Mouse (Mus musculus) ES-CJ7 (cell line): ENCODE measurements at regions not wholly inside any gene's neighbourhood (a gene's known extent, or its start where the extent isn't known, plus 50 kb on each side); places are given as distances from the start of the nearest gene placed in this dataset.

Experiments
- DNase-seq: peaks from one replicate; pipeline ENCODE4 v3.0.0; 2011; ENCODE audit warnings: low read depth, low spot score

- no peak for DNase-seq
Observed at GRCm38 (mm10) chr2:72541246-72541645, 65.3 kb downstream of the Cdca7 start.

- no peak for DNase-seq
Observed at GRCm38 (mm10) chr2:72545453-72545852, 69.5 kb downstream of the Cdca7 start.

- DNase-seq, result no peak
Observed at GRCm38 (mm10) chr2:72546476-72546875, 70.5 kb downstream of the Cdca7 start.

- DNase-seq, result no peak
Observed at GRCm38 (mm10) chr2:72546963-72547362, 71.0 kb downstream of the Cdca7 start.

GRCm38 (mm10) chr2:72551268-72551667 is 75.3 kb downstream of the Cdca7 start:
- no peak for DNase-seq

- DNase-seq, result no peak
Observed at GRCm38 (mm10) chr2:72554603-72555002, 78.6 kb downstream of the Cdca7 start.

GRCm38 (mm10) chr2:72555116-72555515 is 79.2 kb downstream of the Cdca7 start:
- DNase-seq, result no peak

- DNase-seq, result no peak
Observed at GRCm38 (mm10) chr2:72555556-72555955, 79.6 kb downstream of the Cdca7 start.

- DNase-seq, result no peak
Observed at GRCm38 (mm10) chr2:72556064-72556821, 80.3 kb downstream of the Cdca7 start.

GRCm38 (mm10) chr2:72557161-72557560 is 81.2 kb downstream of the Cdca7 start:
- DNase-seq, result no peak

- no peak for DNase-seq
Observed at GRCm38 (mm10) chr2:72557565-72558260, 81.8 kb downstream of the Cdca7 start.

GRCm38 (mm10) chr2:72561383-72561782 is 85.4 kb downstream of the Cdca7 start:
- DNase-seq, result no peak

- no peak for DNase-seq
Observed at GRCm38 (mm10) chr2:72578322-72578721, 102.4 kb downstream of the Cdca7 start.

GRCm38 (mm10) chr2:72581136-72581535 is 105.2 kb downstream of the Cdca7 start:
- peak; percentile 40 for DNase-seq

GRCm38 (mm10) chr2:72588814-72589213 is 112.9 kb downstream of the Cdca7 start:
- DNase-seq, result no peak

- DNase-seq, result no peak
Observed at GRCm38 (mm10) chr2:72592011-72592410, 116.1 kb downstream of the Cdca7 start.

GRCm38 (mm10) chr2:72596994-72597925 is 121.3 kb downstream of the Cdca7 start:
- DNase-seq, result no peak

- DNase-seq, result no peak
Observed at GRCm38 (mm10) chr2:72597941-72598340, 122.0 kb downstream of the Cdca7 start.

- no peak for DNase-seq
Observed at GRCm38 (mm10) chr2:72600723-72601122, 124.8 kb downstream of the Cdca7 start.

- DNase-seq, result no peak
Observed at GRCm38 (mm10) chr2:72602152-72602551, 126.2 kb downstream of the Cdca7 start.

GRCm38 (mm10) chr2:72612221-72612620 is 136.3 kb downstream of the Cdca7 start:
- DNase-seq, result no peak

- DNase-seq, result no peak
Observed at GRCm38 (mm10) chr2:72614256-72614655, 138.3 kb downstream of the Cdca7 start.
